Mouse (Mus musculus): ENCODE measurements around the gene Mpv17l. TPM values are rescaled to one million over a fixed set of nuclear protein-coding genes. Genes with fewer than 3 reads are reported as not detected.

Mpv17l gene
- polyA plus RNA-seq, 1 experiment from 2014 or later: 7.7 TPM

GRCm38 (mm10) chr16:13986197-13986573, 83.2 kb downstream of the Mpv17l start:
- Histone ChIP-seq H3K27me3 (replicated peaks) (no peaks in the 10 kb centered on the region), H3K36me3 (no peaks in the 10 kb centered on the region), H3K27ac (0 out of 2 replicates have a peak overlapping the region, but pooled peaks have one; percentile 70), H3K4me3 (peak overlapping the region; percentile 50), H3K4me2 (replicated peaks) (peak overlapping the region; percentile 68), H3K9me3 (no peaks in the 10 kb centered on the region), H3K9ac (peak overlapping the region; percentile 68), H3K4me1 (peaks cover 10% of the 10 kb centered on the region; the same call in 1 of the 2 replicates)
- WGBS: 51% methylated on average over 3 of the region's 3 CpGs
- peak; percentile 39; the same call in 1 of the 2 replicates for ATAC-seq (ENCODE audit: low FRiP score, low read depth)

- peak; percentile 85 for ATAC-seq (ENCODE audit: low FRiP score, low read depth)
- peaks cover 10% of the 10 kb centered on the region; the same call in 1 of the 2 replicates for H3K4me1 ChIP-seq
- peak within 1 kb of the TSS; percentile 68 for H3K4me2 ChIP-seq (replicated peaks)
- no peaks in the 10 kb centered on the region for H3K36me3 ChIP-seq
- peak within 1 kb of the TSS; percentile 70; the same call in 1 of the 2 replicates for H3K27ac ChIP-seq
- no peaks in the 10 kb centered on the region for H3K27me3 ChIP-seq (replicated peaks)
- under 1% methylated on average over 31 of the region's 31 CpGs for WGBS
- no peaks in the 10 kb centered on the region for H3K9me3 ChIP-seq
- H3K9ac ChIP-seq: peak within 1 kb of the TSS; percentile 68
- H3K4me3 ChIP-seq: peak within 1 kb of the TSS; percentile 50
Observed at GRCm38 (mm10) chr16:13986574-13987478, 83.9 kb downstream of the Mpv17l start, which contains the start of the genes 2900011O08Rik and Ifitm7. TSS of gene 2900011O08Rik (plus strand) at chr16:13986604. TSS of gene Ifitm7 (minus strand) at chr16:13986888.

GRCm38 (mm10) chr16:13992518-13993248, 89.7 kb downstream of the Mpv17l start:
- Histone ChIP-seq H3K4me1 (peaks cover 8% of the 10 kb centered on the region; the same call in 1 of the 2 replicates), H3K4me3 (no peak overlapping the region), H3K4me2 (replicated peaks) (no peak overlapping the region), H3K27ac (no peak overlapping the region), H3K36me3 (no peaks in the 10 kb centered on the region), H3K9me3 (no peaks in the 10 kb centered on the region), H3K9ac (no peak overlapping the region), H3K27me3 (replicated peaks) (no peaks in the 10 kb centered on the region)
- 86% methylated on average over 11 of the region's 11 CpGs for WGBS
- ATAC-seq (ENCODE audit: low FRiP score, low read depth): no peak

GRCm38 (mm10) chr16:13994076-13994475, 91.1 kb downstream of the Mpv17l start:
- H3K27ac ChIP-seq: no peak overlapping the region
- H3K9me3 ChIP-seq: no peaks in the 10 kb centered on the region
- no peak for ATAC-seq (ENCODE audit: low FRiP score, low read depth)
- no peaks in the 10 kb centered on the region for H3K4me1 ChIP-seq
- H3K27me3 ChIP-seq (replicated peaks): no peaks in the 10 kb centered on the region
- 86% methylated on average over 1 of the region's 1 CpGs for WGBS
- no peak overlapping the region for H3K9ac ChIP-seq
- no peak overlapping the region for H3K4me2 ChIP-seq (replicated peaks)
- H3K4me3 ChIP-seq: no peak overlapping the region
- no peaks in the 10 kb centered on the region for H3K36me3 ChIP-seq

- H3K27ac ChIP-seq: no peak overlapping the region
- WGBS: 88% methylated on average over 1 of the region's 1 CpGs
- H3K27me3 ChIP-seq (replicated peaks): no peaks in the 10 kb centered on the region
- H3K4me1 ChIP-seq: no peaks in the 10 kb centered on the region
- H3K4me3 ChIP-seq: no peak overlapping the region
- ATAC-seq (ENCODE audit: low FRiP score, low read depth): no peak
- H3K36me3 ChIP-seq: no peaks in the 10 kb centered on the region
- no peak overlapping the region for H3K4me2 ChIP-seq (replicated peaks)
- no peak overlapping the region for H3K9ac ChIP-seq
- H3K9me3 ChIP-seq: no peaks in the 10 kb centered on the region
Observed at GRCm38 (mm10) chr16:13994502-13994901, 91.5 kb downstream of the Mpv17l start.

Other genes starting within 250 kb of the Mpv17l start
- 37.8 and 41.9 TPM in 2 replicates for gene Parn, start 235.0 kb upstream of the Mpv17l start, polyA plus RNA-seq (2016; fragmentation: Nextera tagmentation; extraction: Ambion mirVana)
- 44.9 and 50.5 TPM in 2 replicates for gene Bfar, start 231.3 kb upstream of the Mpv17l start, polyA plus RNA-seq (2016; fragmentation: Nextera tagmentation; extraction: Ambion mirVana)
- gene 3110001I22Rik, start 231.2 kb upstream of the Mpv17l start, polyA plus RNA-seq (2016; fragmentation: Nextera tagmentation; extraction: Ambion mirVana): 8.2 and 9.0 TPM in 2 replicates
- 0.27 TPM in 1 of 2 replicates, not detected in the other for gene Pla2g10, start 172.2 kb upstream of the Mpv17l start, polyA plus RNA-seq (2016; fragmentation: Nextera tagmentation; extraction: Ambion mirVana)
- 139 and 140 TPM in 2 replicates for gene Rrn3, start 122.5 kb upstream of the Mpv17l start, polyA plus RNA-seq (2016; fragmentation: Nextera tagmentation; extraction: Ambion mirVana)
- 176 and 190 TPM in 2 replicates for gene Ntan1, start 84.3 kb upstream of the Mpv17l start, polyA plus RNA-seq (2016; fragmentation: Nextera tagmentation; extraction: Ambion mirVana)
- gene Pdxdc1, start within 50 bp of the Mpv17l start, polyA plus RNA-seq (2016; fragmentation: Nextera tagmentation; extraction: Ambion mirVana): 74.3 and 75.5 TPM in 2 replicates
- 55.0 and 62.3 TPM in 2 replicates for gene 2900011O08Rik, start 83.4 kb downstream of the Mpv17l start, polyA plus RNA-seq (2016; fragmentation: Nextera tagmentation; extraction: Ambion mirVana)
- gene Ifitm7, start 83.7 kb downstream of the Mpv17l start, polyA plus RNA-seq (2016; fragmentation: Nextera tagmentation; extraction: Ambion mirVana): 0.77 and 1.1 TPM in 2 replicates